Mouse (Mus musculus) kidney, embryonic 14.5 days (tissue): ENCODE results near the gene Mapkbp1. TPM values are rescaled to one million over a fixed set of nuclear protein-coding genes. Genes with fewer than 3 reads are reported as not detected.

Experiments used
- ATAC-seq: fragments of 200-750 bp; cut with Nextera tagmentation; 2 replicates; pipeline ENCODE4 v1.8.0; 2017; ENCODE audit warnings: moderate number of reproducible peaks, mild to moderate bottlenecking, moderate TSS enrichment, moderate library complexity; ENCODE audit not compliant: low FRiP score, low TSS enrichment
- H3K27ac ChIP-seq: fragments of 300-500 bp; sonication (generic); 2 replicates; pipeline ENCODE4 v1.5.1; 2014; ENCODE audit warnings: low read depth, mild to moderate bottlenecking, low read length, moderate library complexity, mixed read lengths
- H3K27me3 ChIP-seq: fragments of 300-500 bp; sonication (generic); 2 replicates; pipeline ENCODE4 v1.6.1; 2014; ENCODE audit warnings: mild to moderate bottlenecking, low read length; ENCODE audit not compliant: control insufficient read depth, insufficient read depth
- H3K36me3 ChIP-seq: fragments of 300-500 bp; sonication (generic); 2 replicates; pipeline ENCODE4 v1.6.1; 2014; ENCODE audit warnings: low read length, mixed read lengths; ENCODE audit not compliant: control insufficient read depth, insufficient read depth
- H3K4me1 ChIP-seq: fragments of 300-500 bp; sonication (generic); 2 replicates; pipeline ENCODE4 v1.6.1; 2014; ENCODE audit warnings: low read length, mixed read lengths; ENCODE audit not compliant: control insufficient read depth, insufficient read depth
- H3K4me2 ChIP-seq: fragments of 300-500 bp; sonication (generic); replicated peaks from 2 replicates; pipeline ENCODE4 v1.6.1; 2014; ENCODE audit warnings: low read depth, mild to moderate bottlenecking, low read length
- H3K4me3 ChIP-seq: fragments of 300-500 bp; sonication (generic); 2 replicates; pipeline ENCODE4 v1.5.1; 2014; ENCODE audit warnings: mild to moderate bottlenecking, low read length
- H3K9ac ChIP-seq: fragments of 300-500 bp; sonication (generic); 2 replicates; pipeline ENCODE4 v1.6.1; 2014; ENCODE audit warnings: low read depth, mild to moderate bottlenecking, low read length, moderate library complexity
- H3K9me3 ChIP-seq: fragments of 300-500 bp; sonication (generic); 2 replicates; pipeline ENCODE4 v1.6.1; 2016; ENCODE audit warnings: low read length; ENCODE audit not compliant: control insufficient read depth
- WGBS: fragments of 180-500 bp; shearing (Covaris S2); extraction: QIAGEN DNeasy Blood & Tissue Kit; methylation state at CpG from one replicate; pipeline ENCODE4 v1.1.7; 2014; 5-methylcytosine and 5-hydroxymethylcytosine counted together
- polyA plus RNA-seq: library from polyadenylated mRNA; unstranded; fragments of >200 nt; fragmentation: Nextera tagmentation; extraction: Ambion mirVana; gene quantifications from 2 replicates; pipeline ENCODE4 v1.2.1, GENCODE M21; 2014

Gene Mapkbp1
- polyA plus RNA-seq, 1 experiment from 2014 or later, result 4.0 TPM

- H3K36me3 ChIP-seq, result peaks cover 49% of the 10 kb centered on the region
- no peaks in the 10 kb centered on the region for H3K4me1 ChIP-seq
- H3K4me2 ChIP-seq, result no peak overlapping the region
- 91% methylated on average over 2 of the region's 2 CpGs for WGBS
- H3K27me3 ChIP-seq, result no peaks in the 10 kb centered on the region
- no peak overlapping the region for H3K4me3 ChIP-seq
- H3K9ac ChIP-seq, result no peak overlapping the region
- no peak for ATAC-seq
- H3K9me3 ChIP-seq, result no peaks in the 10 kb centered on the region
- H3K27ac ChIP-seq, result no peak overlapping the region
These were observed 41.5 kb downstream of the Mapkbp1 start for GRCm38 (mm10) chr2:120013831-120014486.

DNA sequence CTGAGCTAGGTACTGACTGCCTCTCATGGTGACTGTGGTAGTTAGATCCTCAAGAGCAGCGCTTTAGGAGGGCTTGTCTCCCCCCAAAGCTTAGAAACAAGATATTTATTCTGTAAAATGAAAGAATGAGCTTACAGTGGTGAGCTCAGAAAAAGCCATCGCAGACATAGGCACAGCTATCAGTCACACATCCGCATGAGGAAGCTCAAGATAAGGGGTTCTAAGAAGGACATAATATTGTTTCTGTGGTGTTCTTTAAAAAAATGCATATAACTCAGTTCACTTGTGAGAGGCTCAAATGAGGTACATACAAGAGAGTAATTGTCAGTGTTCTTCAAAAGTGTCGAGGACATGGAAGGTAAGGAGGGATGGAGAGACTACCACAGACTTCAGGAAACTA lies 43.4 kb downstream of the Mapkbp1 start:
- H3K27ac ChIP-seq, result no peak overlapping the region
- H3K4me1 ChIP-seq, result no peaks in the 10 kb centered on the region
- no peak overlapping the region for H3K9ac ChIP-seq
- H3K36me3 ChIP-seq, result peaks cover 64% of the 10 kb centered on the region
- no peaks in the 10 kb centered on the region for H3K27me3 ChIP-seq
- WGBS, result 94% methylated on average over 4 of the region's 4 CpGs
- H3K4me2 ChIP-seq, result no peak overlapping the region
- H3K4me3 ChIP-seq, result no peak overlapping the region
- ATAC-seq, result no peak
- no peaks in the 10 kb centered on the region for H3K9me3 ChIP-seq

- peaks cover 81% of the 10 kb centered on the region for H3K36me3 ChIP-seq
- no peak overlapping the region for H3K4me3 ChIP-seq
- H3K27me3 ChIP-seq, result no peaks in the 10 kb centered on the region
- no peak overlapping the region for H3K9ac ChIP-seq
- 92% methylated on average over 12 of the region's 12 CpGs for WGBS
- ATAC-seq, result no peak
- no peak overlapping the region for H3K4me2 ChIP-seq
- H3K9me3 ChIP-seq, result no peaks in the 10 kb centered on the region
- no peak overlapping the region for H3K27ac ChIP-seq
- H3K4me1 ChIP-seq, result no peaks in the 10 kb centered on the region
These were observed 45.1 kb downstream of the Mapkbp1 start for GRCm38 (mm10) chr2:120017599-120017998.

GRCm38 (mm10) chr2:120024337-120024736 lies 51.8 kb downstream of the Mapkbp1 start:
- no peak overlapping the region for H3K4me2 ChIP-seq
- H3K27me3 ChIP-seq, result no peaks in the 10 kb centered on the region
- no peaks in the 10 kb centered on the region for H3K9me3 ChIP-seq
- H3K36me3 ChIP-seq, result peaks cover 60% of the 10 kb centered on the region
- H3K27ac ChIP-seq, result no peak overlapping the region
- H3K4me1 ChIP-seq, result peaks cover 4% of the 10 kb centered on the region; the same call in 1 of the 2 replicates
- no peak overlapping the region for H3K9ac ChIP-seq
- WGBS, result 81% methylated on average over 5 of the region's 5 CpGs
- no peak overlapping the region for H3K4me3 ChIP-seq
- no peak for ATAC-seq

DNA sequence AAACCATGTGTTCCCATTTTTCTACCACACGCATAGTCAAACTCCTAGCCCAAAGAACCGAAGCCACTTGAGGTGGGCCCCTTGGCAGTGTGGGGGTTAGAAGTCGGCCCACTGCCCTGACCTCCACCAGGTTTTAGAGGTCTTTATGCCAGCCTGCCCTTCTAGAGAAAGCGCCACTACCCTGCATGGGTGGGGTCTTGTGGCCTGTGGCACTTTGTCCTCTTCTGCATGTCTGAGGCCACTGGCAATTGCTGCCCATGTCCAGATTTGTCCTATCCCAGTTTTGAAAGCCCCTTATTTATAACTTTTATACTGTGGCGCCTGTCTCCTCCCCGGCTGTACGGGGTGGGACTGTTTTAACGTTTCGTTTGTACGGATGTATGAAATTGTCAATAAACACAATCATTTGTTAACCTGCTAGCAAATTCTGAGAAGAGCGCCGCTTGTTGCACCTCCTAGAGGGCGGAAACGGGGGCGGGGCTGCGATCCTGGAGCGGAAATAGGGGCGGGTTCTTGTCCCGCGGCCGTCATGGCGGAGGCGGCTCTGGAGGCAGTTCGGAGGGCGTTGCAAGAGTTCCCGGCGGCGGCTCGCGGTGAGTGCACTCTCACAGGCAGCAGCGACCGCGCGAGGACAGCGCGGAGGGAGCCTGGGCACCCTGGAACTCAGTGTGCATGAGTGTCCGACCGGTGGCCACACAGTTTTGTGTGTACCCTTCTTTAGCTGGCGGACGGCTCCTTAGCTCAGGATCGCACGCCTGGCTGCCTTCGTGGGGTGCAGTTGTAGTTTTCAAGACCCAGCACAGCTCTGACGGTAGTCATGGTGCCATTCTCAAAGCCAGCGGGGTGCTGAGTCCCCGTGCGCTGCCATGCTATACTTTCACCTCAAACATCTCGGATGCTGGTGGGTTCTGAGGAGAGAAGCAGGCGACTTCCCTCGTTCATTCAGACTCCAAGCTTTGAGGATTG lies 54.8 kb downstream of the Mapkbp1 start, which contains the start of the genes Jmjd7 and Gm28042:
Gene Jmjd7 (plus strand): TSS at position 500 of the 966 bp plus-strand sequence.
Gene Gm28042 (plus strand): TSS at position 510 of the 966 bp plus-strand sequence.
- H3K27ac ChIP-seq, result peak within 1 kb of the TSS; percentile 63
- no peaks in the 10 kb centered on the region for H3K27me3 ChIP-seq
- H3K9ac ChIP-seq, result peak within 1 kb of the TSS; percentile 87
- 4% methylated on average over 50 of the region's 50 CpGs for WGBS
- H3K4me3 ChIP-seq, result peak within 1 kb of the TSS; percentile 82
- no peaks in the 10 kb centered on the region for H3K9me3 ChIP-seq
- ATAC-seq, result peak; percentile 93
- H3K4me2 ChIP-seq, result peak within 1 kb of the TSS; percentile 56
- peaks cover 4% of the 10 kb centered on the region; the same call in 1 of the 2 replicates for H3K4me1 ChIP-seq
- peaks cover 57% of the 10 kb centered on the region for H3K36me3 ChIP-seq

DNA sequence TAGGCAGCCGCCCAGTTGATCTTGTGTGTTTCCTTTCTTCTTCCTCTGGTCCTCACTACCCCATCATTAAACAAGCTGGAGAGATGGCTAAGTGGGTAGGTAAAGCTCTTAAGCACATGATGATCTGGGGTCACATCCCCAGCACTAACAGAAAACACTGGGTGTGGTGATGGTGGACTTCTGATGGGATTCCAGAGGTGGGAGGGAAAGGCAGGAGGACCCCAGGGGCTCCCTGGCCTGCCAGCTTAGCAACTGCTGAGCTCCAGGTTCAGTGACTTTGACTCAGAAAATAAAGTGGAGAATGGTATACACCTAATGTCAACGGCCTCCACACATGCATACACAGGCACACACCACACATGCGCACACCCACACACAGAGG lies 55.4 kb downstream of the Mapkbp1 start:
- Histone ChIP-seq H3K36me3 (peaks cover 57% of the 10 kb centered on the region), H3K27ac (peak overlapping the region; percentile 63), H3K27me3 (no peaks in the 10 kb centered on the region), H3K4me3 (peak overlapping the region; percentile 82), H3K9ac (peak overlapping the region; percentile 87), H3K4me2 (peak overlapping the region; percentile 56), H3K4me1 (peaks cover 4% of the 10 kb centered on the region; the same call in 1 of the 2 replicates), H3K9me3 (no peaks in the 10 kb centered on the region)
- ATAC-seq, result peak; percentile 44
- 36% methylated on average over 3 of the region's 3 CpGs for WGBS

GRCm38 (mm10) chr2:120030380-120030779 lies 57.9 kb downstream of the Mapkbp1 start:
- no peak overlapping the region for H3K9ac ChIP-seq
- H3K27me3 ChIP-seq, result no peaks in the 10 kb centered on the region
- 93% methylated on average over 8 of the region's 8 CpGs for WGBS
- H3K4me3 ChIP-seq, result no peak overlapping the region
- H3K9me3 ChIP-seq, result no peaks in the 10 kb centered on the region
- H3K4me1 ChIP-seq, result peaks cover 4% of the 10 kb centered on the region; the same call in 1 of the 2 replicates
- H3K36me3 ChIP-seq, result peaks cover 49% of the 10 kb centered on the region
- no peak overlapping the region for H3K4me2 ChIP-seq
- no peak overlapping the region for H3K27ac ChIP-seq
- no peak for ATAC-seq

GRCm38 (mm10) chr2:120032726-120033467 lies 60.4 kb downstream of the Mapkbp1 start, which contains the start of gene Pla2g4b:
Pla2g4b (plus strand) TSS chr2:120033417.
- WGBS, result 88% methylated on average over 12 of the region's 12 CpGs
- peaks cover 67% of the 10 kb centered on the region for H3K36me3 ChIP-seq

More at GRCm38 (mm10) chr2:120032726-120033467, 60.4 kb downstream of the Mapkbp1 start, which contains the start of gene Pla2g4b:
- Histone ChIP-seq H3K4me1 (peaks cover 4% of the 10 kb centered on the region; the same call in 1 of the 2 replicates), H3K27ac (no peak within 1 kb of the TSS), H3K4me3 (no peak within 1 kb of the TSS), H3K4me2 (no peak within 1 kb of the TSS), H3K9me3 (no peaks in the 10 kb centered on the region), H3K9ac (no peak within 1 kb of the TSS), H3K27me3 (no peaks in the 10 kb centered on the region)
- ATAC-seq, result no peak
